Mouse (Mus musculus) olfactory bulb, adult 2 months (tissue): ENCODE measurements around the gene Sv2b. TPM values are rescaled to one million over a fixed set of nuclear protein-coding genes. Genes with fewer than 3 reads are reported as not detected.

Experiments
- H3K27ac ChIP-seq: fragments of 200-500 bp; 2 replicates; pipeline ENCODE4 v1.5.1; 2012; ENCODE audit warnings: low read depth, low read length; ENCODE audit not compliant: insufficient read depth
- H3K4me1 ChIP-seq: fragments of 200-500 bp; 2 replicates; pipeline ENCODE4 v1.6.1; 2012; ENCODE audit warnings: low read length; ENCODE audit not compliant: control insufficient read depth, insufficient read depth
- H3K4me3 ChIP-seq: fragments of 200-500 bp; 2 replicates; pipeline ENCODE4 v1.5.1; 2012; ENCODE audit warnings: mild to moderate bottlenecking, low read depth, low read length, moderate library complexity; ENCODE audit not compliant: insufficient read depth
- CTCF ChIP-seq: fragments of 200-500 bp; IDR thresholded peaks from 2 replicates; pipeline ENCODE4 v1.5.1; 2012; ENCODE audit warnings: low read depth, mild to moderate bottlenecking, low read length, moderate library complexity; ENCODE audit not compliant: insufficient read depth
- POLR2A ChIP-seq: fragments of 200-500 bp; IDR thresholded peaks from 2 replicates; pipeline ENCODE4 v1.6.1; 2012; ENCODE audit warnings: mild to moderate bottlenecking, low read depth, low read length, moderate library complexity; ENCODE audit not compliant: insufficient read depth
- WGBS: fragments of 180-500 bp; shearing (Covaris S2); methylation state at CpG from one replicate; pipeline ENCODE4 v1.1.7; 2018; 5-methylcytosine and 5-hydroxymethylcytosine counted together
- polyA plus RNA-seq: library from polyadenylated mRNA; stranded (reverse); fragments of >200 nt; gene quantifications from 2 replicates; pipeline ENCODE4 v1.2.4, GENCODE M21; 2012; ENCODE audit warnings: low replicate concordance; ENCODE audit not compliant: missing spikeins, insufficient read depth, insufficient read length

The Sv2b gene
- polyA plus RNA-seq: not detected in 2 replicates

DNA sequence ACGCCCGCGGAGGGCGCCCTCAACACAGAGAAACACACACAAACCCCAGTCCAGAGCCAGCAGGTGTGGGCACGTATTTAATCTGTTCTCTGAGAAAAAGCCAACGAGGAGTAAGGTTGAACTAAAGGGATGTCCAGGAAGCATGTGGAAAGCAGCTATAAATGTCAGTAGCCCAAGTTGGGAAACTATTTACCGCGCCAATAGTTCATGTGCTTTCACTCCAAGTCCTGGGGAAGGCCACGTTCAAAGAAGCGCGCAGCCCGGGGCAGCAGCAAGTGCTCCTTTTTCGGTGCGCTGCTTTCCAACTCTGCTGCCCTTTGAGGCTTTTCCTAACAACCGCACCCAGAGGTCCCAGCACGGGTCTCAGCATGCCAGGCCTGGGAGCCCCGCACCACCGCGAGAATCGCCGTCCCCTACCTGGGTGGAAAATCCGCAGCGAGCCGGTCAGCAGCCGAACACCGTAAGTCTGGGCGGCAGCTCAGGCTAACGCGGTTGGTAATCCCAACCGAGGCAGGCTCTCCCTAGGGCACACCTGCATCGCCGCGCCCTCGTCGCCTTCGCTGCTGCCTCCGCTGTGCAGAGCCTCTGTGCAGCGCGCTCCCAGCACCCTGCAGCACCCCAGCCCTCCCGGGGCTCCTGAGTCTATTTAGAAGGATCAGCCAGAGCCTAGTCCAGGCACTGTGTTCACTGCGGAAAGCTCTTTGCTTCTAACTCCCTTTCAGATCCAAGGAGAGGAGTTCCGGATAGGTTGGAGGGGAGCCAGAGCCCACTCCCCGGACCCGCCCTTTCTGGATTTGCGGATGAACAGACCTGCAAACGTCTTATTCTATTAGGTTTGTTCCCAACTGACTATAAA lies at the start of gene Sv2b:
TSS of gene Sv2b (minus strand) at position 806 of the 856 bp plus-strand sequence.
- Histone ChIP-seq H3K4me3 (peak within 1 kb of the TSS; percentile 41), H3K27ac (no peak within 1 kb of the TSS), H3K4me1 (peaks cover 11% of the 10 kb centered on the region)
- 1% methylated on average over 46 of the region's 46 CpGs for WGBS
- no peak for TF ChIP-seq CTCF
- TF ChIP-seq POLR2A: no peak

DNA sequence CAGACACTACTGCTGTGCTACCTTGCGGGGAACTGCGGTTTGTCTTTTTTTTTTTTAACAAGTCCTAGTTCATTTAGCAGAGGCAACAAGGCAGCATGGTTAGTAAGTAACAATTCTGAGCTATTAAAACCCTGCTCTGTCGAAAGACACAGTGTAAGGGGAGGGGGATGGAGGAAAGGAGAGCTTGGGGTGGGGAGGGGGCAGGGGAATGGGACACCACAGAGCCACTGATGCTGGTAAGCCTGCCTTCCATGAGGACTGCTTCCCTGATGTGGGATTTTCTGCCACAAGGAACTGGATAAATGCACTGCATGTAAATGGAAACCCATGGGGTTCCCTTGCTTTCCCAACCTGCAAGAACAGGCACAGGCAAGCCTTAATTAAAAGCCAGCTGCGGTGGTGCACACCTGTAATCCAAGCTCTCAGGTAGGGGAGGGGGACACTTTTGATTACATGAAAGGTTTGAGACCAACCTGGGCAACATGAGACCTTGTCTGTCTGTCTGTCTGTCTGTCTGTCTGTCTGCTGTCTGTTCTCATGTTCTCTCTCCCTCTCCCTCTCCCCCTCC lies 49.3 kb upstream of the Sv2b start:
- no peaks in the 10 kb centered on the region for H3K4me1 ChIP-seq
- no peak overlapping the region for H3K4me3 ChIP-seq
- 51% methylated on average over 4 of the region's 4 CpGs for WGBS
- H3K27ac ChIP-seq: no peak overlapping the region
- TF ChIP-seq POLR2A: no peak
- no peak for TF ChIP-seq CTCF

DNA sequence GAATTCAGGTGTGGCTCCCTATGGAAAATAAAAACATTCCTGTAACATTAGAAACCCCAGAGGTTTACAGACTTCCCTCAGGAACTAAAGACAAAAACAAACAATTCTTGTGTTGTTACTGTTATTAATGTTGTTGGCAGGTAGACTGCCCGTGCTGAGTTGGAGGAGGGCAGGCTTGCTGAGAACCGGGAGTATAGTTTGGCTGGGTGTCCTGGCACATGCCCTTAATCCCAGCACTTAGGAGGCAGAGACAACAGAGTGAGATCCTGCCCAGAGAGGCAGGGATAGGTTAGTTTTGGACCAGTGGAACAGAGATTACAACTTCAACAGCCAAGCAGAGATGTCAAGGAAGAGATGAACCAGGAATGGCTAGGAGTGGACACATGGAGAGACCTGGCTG lies 46.5 kb upstream of the Sv2b start:
- 73% methylated on average over 2 of the region's 2 CpGs for WGBS
- Histone ChIP-seq H3K4me3 (no peak overlapping the region), H3K27ac (no peak overlapping the region), H3K4me1 (no peaks in the 10 kb centered on the region)
- no peak for TF ChIP-seq CTCF
- TF ChIP-seq POLR2A: no peak

DNA sequence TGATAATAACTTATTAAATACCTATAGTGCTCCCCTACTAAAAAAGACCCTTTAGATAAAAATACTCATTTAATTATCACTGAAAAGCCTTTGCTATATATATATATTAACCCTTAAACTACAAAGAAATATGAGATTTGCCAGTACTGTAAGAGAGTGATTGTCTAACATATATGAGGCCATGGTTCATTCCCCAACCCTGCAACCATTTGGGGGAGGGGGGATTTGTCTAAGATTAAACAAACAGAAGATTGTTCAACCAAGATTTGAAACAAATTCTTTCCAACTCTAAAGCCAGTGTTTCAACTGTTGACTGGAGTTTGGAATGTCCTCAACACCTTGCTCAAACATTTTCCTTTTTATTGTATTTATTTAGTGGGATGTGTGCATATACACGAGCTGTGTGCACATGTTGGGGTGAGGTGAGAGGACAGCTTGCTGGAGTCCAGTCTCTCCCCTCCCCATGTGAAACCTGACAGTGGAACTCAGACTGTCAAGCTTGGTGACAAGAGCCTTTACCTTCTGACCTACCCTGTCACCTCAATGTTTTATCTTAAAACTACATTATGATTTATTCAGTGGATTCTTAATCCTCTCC lies 43.8 kb upstream of the Sv2b start:
- Histone ChIP-seq H3K27ac (no peak overlapping the region), H3K4me1 (no peaks in the 10 kb centered on the region), H3K4me3 (no peak overlapping the region)
- WGBS: 78% methylated on average over 1 of the region's 1 CpGs
- no peak for TF ChIP-seq CTCF
- no peak for TF ChIP-seq POLR2A

DNA sequence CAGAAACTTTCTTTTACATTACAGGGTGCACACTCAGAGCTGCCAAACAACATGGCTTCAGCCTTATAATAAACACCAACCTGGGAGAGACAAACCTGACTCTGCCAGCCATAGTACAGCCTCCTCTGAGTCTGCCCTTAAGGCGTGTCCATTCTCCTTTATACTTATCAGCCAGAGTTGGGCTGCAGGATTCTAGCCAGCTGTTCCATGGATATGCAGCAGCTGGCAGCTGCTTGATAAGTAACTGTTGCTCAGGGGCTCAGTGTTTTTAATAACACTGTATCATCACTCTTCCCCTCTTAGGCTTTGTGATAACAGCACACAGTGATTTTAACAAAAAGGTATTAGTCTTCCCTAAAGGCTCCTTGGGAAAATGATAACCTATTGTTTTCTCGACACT lies 41.1 kb upstream of the Sv2b start:
- Histone ChIP-seq H3K27ac (no peak overlapping the region), H3K4me3 (no peak overlapping the region), H3K4me1 (no peaks in the 10 kb centered on the region)
- no peak for TF ChIP-seq POLR2A
- no peak for TF ChIP-seq CTCF
- WGBS: 86% methylated on average over 2 of the region's 2 CpGs

DNA sequence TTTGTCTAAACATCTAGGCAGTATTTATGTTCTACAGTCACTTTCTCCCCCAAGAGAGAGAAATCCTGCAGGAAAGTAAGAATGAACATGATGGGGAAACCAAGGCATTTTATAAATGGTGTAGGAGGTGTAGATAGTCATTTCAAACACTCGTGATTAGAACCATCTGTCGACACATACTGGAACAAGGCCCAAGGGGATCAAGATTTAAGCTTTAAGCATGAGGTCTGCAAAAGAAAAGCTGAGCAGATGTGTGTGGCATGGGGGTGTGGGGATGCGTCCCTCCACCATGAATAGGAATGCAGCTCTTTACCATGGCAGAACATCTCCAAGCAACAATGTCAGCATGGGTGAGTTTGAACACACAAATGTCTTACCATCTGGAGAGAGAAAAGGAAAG lies 23.2 kb upstream of the Sv2b start:
- TF ChIP-seq POLR2A: no peak
- TF ChIP-seq CTCF: no peak
- no peaks in the 10 kb centered on the region for H3K4me1 ChIP-seq

DNA sequence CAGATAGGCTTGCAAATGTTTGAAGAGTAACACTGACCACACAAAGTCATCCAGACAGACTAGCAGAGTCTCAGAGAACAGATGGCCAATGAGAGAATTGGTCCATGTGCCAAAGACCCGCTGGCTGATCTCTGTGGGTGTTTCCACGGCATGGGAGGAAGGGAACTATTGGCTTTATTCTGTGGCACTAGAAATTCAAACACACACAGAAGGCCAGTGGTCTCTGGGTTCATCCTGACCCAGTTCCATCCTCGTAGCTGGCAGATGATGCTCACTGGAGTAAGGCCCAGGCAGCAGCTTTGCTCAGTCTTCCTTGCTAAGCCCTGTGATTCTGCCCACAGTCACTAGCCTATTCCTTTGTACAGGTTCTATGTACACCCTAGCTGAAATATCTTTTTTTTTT lies 20.7 kb upstream of the Sv2b start:
- H3K27ac ChIP-seq: no peak overlapping the region
- TF ChIP-seq POLR2A: no peak
- no peak for TF ChIP-seq CTCF

More for the DNA sequence above, 23.2 kb upstream of the Sv2b start:
- WGBS: 78% methylated on average over 3 of the region's 3 CpGs
- Histone ChIP-seq H3K4me3 (no peak overlapping the region), H3K27ac (no peak overlapping the region)

DNA sequence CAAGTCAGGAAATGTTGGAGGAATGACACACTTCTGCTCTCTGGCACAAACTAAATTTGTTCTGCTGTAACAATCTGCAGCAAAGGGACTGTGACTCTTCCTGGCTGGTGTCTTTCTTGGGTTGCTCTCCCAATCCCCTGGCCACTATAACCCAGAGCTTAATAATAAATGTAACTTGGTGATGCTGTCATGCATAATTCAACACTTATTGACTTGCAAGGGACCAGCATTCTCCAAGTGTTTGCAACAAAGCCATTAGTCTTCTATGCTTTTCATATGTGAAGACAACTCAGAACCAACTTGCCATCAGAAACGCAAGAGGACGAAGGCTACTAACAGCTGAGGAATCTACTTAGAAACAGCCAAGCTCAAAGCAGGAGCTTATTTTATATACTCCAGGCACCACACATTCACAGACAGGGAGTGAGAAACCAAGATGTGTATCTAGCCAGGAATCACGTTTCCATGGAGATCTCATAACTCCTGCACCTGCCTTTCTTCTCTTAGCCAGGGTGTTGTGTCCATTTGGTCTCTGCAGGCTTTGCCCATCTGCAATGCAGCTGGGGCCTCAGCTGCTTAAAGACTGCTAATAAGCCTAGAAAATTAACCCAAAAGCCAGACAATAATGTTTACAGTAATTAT lies 19.8 kb upstream of the Sv2b start:
- TF ChIP-seq POLR2A: no peak
- TF ChIP-seq CTCF: no peak
- Histone ChIP-seq H3K4me1 (no peaks in the 10 kb centered on the region), H3K4me3 (no peak overlapping the region), H3K27ac (no peak overlapping the region)
- 49% methylated on average over 3 of the region's 3 CpGs for WGBS

More for the DNA sequence above, 20.7 kb upstream of the Sv2b start:
- 64% methylated on average over 3 of the region's 3 CpGs for WGBS
- H3K4me3 ChIP-seq: no peak overlapping the region
- H3K4me1 ChIP-seq: no peaks in the 10 kb centered on the region
